Mouse (Mus musculus): ENCODE measurements around the gene Daam2.

DNA sequence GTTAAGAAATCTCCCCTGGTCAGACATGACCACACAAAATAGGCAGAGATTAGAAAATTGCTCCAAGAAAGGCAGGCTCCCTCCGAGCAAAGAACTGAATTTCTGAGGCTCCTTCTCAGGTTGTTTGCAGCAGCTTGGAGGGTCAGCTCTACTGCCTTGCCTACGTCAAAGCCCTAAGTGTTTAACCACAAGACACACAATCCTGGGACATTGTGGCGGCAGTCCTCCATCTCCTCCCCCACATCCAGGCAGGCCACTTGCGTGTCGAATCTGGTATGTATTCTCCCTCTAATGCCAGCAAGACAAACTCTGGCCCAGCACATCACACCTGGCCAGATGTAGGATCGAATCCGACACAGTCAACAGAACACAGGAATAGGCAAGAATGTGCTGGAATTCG lies 4.6 kb upstream of the Daam2 start:
- TF ChIP-seq USF1 (IDR thresholded peaks at IDR 0.05; ENCODE audit: low read depth) (no peak), POLR2A (IDR thresholded peaks at IDR 0.05; ENCODE audit: insufficient read length, low read depth) (no peak)
